Comparison of ENCODE assay signal across 11 mouse cellular contexts in the genomic region with DNA sequence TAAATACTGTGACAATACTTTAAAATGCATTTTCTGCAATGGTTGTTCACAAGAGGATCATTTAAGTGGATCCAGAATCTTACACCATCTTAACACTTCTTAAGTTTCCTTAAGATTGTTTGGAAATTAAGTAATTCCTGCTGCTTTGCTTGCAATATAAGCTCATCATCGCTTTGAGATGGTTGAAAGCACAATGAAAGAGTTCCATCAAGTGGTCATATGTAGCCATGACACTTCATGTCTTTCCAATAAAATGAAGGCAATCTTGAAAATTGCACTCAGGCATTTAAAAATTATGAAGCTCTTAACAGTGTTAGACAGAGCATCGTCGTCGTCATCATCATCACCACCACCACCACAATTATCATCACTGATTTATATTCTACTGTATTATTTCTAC.
DNase-seq lines count a peak whose midpoint lies in the region; ATAC-seq and TF ChIP-seq lines count a peak whose summit lies in the region.
"Had no signal": no experiment of that assay in that cellular context is flagged by ENCODE, and none has a peak within 500 bp of the region (broad histone marks: within the 10 kb centered on the region; RNA-seq: fewer than 3 reads in every experiment).

No protein-coding gene starts in this region.

- H3K4me1 ChIP-seq in embryonic facial prominence, embryonic 11.5 days (ENCODE audit: control insufficient read depth, insufficient read depth, low read length), result no peaks in the 10 kb centered on the region
- no peaks in the 10 kb centered on the region for H3K4me1 ChIP-seq in embryonic facial prominence, embryonic 10.5 days
- 0 out of 2 replicates have a peak, but pooled peaks cover 4% of the 10 kb centered on the region for H3K4me1 ChIP-seq in neural tube, embryonic 15.5 days

- H3K4me3 ChIP-seq in embryonic facial prominence, embryonic 11.5 days (ENCODE audit: low read depth, low read length), result no peak overlapping the region
- H3K4me3 ChIP-seq in embryonic facial prominence, embryonic 10.5 days, result no peak overlapping the region
- H3K4me3 ChIP-seq in layer of hippocampus, adult 2 months, result no peak overlapping the region
- no peak overlapping the region for H3K4me3 ChIP-seq in neural tube, embryonic 15.5 days (replicated peaks)

- H3K9ac ChIP-seq in embryonic facial prominence, embryonic 11.5 days (replicated peaks; ENCODE audit: low read length), result no peak overlapping the region
- no peak overlapping the region for H3K9ac ChIP-seq in neural tube, embryonic 15.5 days (replicated peaks)

- H3K27me3 ChIP-seq in embryonic facial prominence, embryonic 11.5 days (ENCODE audit: control insufficient read depth, insufficient read depth, low read length), result no peaks in the 10 kb centered on the region
- no peaks in the 10 kb centered on the region for H3K27me3 ChIP-seq in embryonic facial prominence, embryonic 10.5 days (replicated peaks; ENCODE audit: low read depth, poor library complexity, severe bottlenecking)
- H3K27me3 ChIP-seq in neural tube, embryonic 15.5 days (replicated peaks), result no peaks in the 10 kb centered on the region

- no peak overlapping the region for H3K4me2 ChIP-seq in embryonic facial prominence, embryonic 11.5 days (ENCODE audit: low read depth, low read length)
- H3K4me2 ChIP-seq in neural tube, embryonic 15.5 days, result no peak overlapping the region

- DNase-seq in embryonic facial prominence, embryonic 11.5 days (ENCODE audit: low spot score), result peak; percentile 27
- DNase-seq in embryonic facial prominence, embryonic 10.5 days (ENCODE audit: low spot score), result no peak
- no peak for DNase-seq in layer of hippocampus, adult 2 months (ENCODE audit: low spot score in 2 of 2)
- DNase-seq in layer of hippocampus, postnatal 36 days, result no peak
- peak; percentile 83 for DNase-seq in 416B (ENCODE audit: low read depth)
- DNase-seq in cerebellum, postnatal 36 days, result no peak
- DNase-seq: lung, postnatal 10 days; right cerebral cortex, postnatal 25 days; thymus, postnatal 14 days had no signal

- ATAC-seq in embryonic facial prominence, embryonic 11.5 days (replicated peaks; ENCODE audit: insufficient number of reproducible peaks, low FRiP score, low TSS enrichment, low read depth), result no peak
- peak; percentile 94 for ATAC-seq in common myeloid progenitor, adult 5-6 weeks (replicated peaks; ENCODE audit: low read depth, poor library complexity, severe bottlenecking)
- no peak for ATAC-seq in neural tube, embryonic 15.5 days (ENCODE audit: low FRiP score)

- no peaks in the 10 kb centered on the region for H3K36me3 ChIP-seq in embryonic facial prominence, embryonic 11.5 days (replicated peaks; ENCODE audit: control insufficient read depth, insufficient read depth, low read depth, low read length)
- H3K36me3 ChIP-seq in embryonic facial prominence, embryonic 10.5 days (replicated peaks), result no peaks in the 10 kb centered on the region
- no peaks in the 10 kb centered on the region for H3K36me3 ChIP-seq in neural tube, embryonic 15.5 days

- 70% methylated on average over 4 of the region's 4 CpGs for WGBS in embryonic facial prominence, embryonic 11.5 days
- WGBS in embryonic facial prominence, embryonic 10.5 days, result 79% methylated on average over 4 of the region's 4 CpGs
- WGBS in neural tube, embryonic 15.5 days, result 55% methylated on average over 4 of the region's 4 CpGs

- no peak overlapping the region for H3K27ac ChIP-seq in embryonic facial prominence, embryonic 11.5 days (replicated peaks; ENCODE audit: low read depth, low read length)
- no peak overlapping the region for H3K27ac ChIP-seq in embryonic facial prominence, embryonic 10.5 days (replicated peaks)
- no peak overlapping the region for H3K27ac ChIP-seq in layer of hippocampus, adult 2 months
- H3K27ac ChIP-seq in neural tube, embryonic 15.5 days (replicated peaks), result no peak overlapping the region

- H3K9me3 ChIP-seq in embryonic facial prominence, embryonic 11.5 days (replicated peaks; ENCODE audit: control insufficient read depth, low read length), result no peaks in the 10 kb centered on the region
- no peaks in the 10 kb centered on the region for H3K9me3 ChIP-seq in embryonic facial prominence, embryonic 10.5 days
- H3K9me3 ChIP-seq in neural tube, embryonic 15.5 days (replicated peaks), result no peaks in the 10 kb centered on the region

- peak; percentile 78 for TF ChIP-seq CTCF in layer of hippocampus, adult 2 months (conservative IDR thresholded peaks at IDR 0.05)

Comparison
In these comparisons a context has a peak if more than half of its experiments do, and no peak if none do; other contexts are left out.
1. DNase-seq: peak in embryonic facial prominence, embryonic 11.5 days (single experiment) and 416B (single experiment); none in embryonic facial prominence, embryonic 10.5 days (single experiment), layer of hippocampus, adult 2 months (0 of 2), layer of hippocampus, postnatal 36 days (0 of 2) and cerebellum, postnatal 36 days (0 of 2).